Mouse (Mus musculus): ENCODE results near the gene Spi1. TPM values are rescaled to one million over a fixed set of nuclear protein-coding genes. Genes with fewer than 3 reads are reported as not detected.

Gene Spi1
- polyA plus RNA-seq, 1 experiment from 2014 or later = 3.3 TPM

GRCm38 (mm10) chr2:91136513-91137412 is 54.6 kb downstream of the Spi1 start:
- H3K4me1 ChIP-seq = no peaks in the 10 kb centered on the region
- H3K9me3 ChIP-seq = no peaks in the 10 kb centered on the region
- peaks cover 50% of the 10 kb centered on the region for H3K36me3 ChIP-seq
- no peak overlapping the region for H3K4me3 ChIP-seq
- WGBS = 91% methylated on average over 11 of the region's 11 CpGs
- no peak overlapping the region for H3K27ac ChIP-seq (replicated peaks)
- no peak overlapping the region for H3K4me2 ChIP-seq (replicated peaks)
- H3K27me3 ChIP-seq = no peaks in the 10 kb centered on the region
- H3K9ac ChIP-seq (replicated peaks) = no peak overlapping the region
- ATAC-seq (ENCODE audit: low FRiP score, low read depth) = no peak

- H3K4me1 ChIP-seq = no peaks in the 10 kb centered on the region
- no peaks in the 10 kb centered on the region for H3K9me3 ChIP-seq
- H3K36me3 ChIP-seq = peaks cover 57% of the 10 kb centered on the region
- H3K4me2 ChIP-seq (replicated peaks) = no peak overlapping the region
- H3K27me3 ChIP-seq = no peaks in the 10 kb centered on the region
- no peak for ATAC-seq (ENCODE audit: low FRiP score, low read depth)
- 89% methylated on average over 6 of the region's 6 CpGs for WGBS
- H3K27ac ChIP-seq (replicated peaks) = no peak overlapping the region
- H3K4me3 ChIP-seq = no peak overlapping the region
- no peak overlapping the region for H3K9ac ChIP-seq (replicated peaks)
Measured at GRCm38 (mm10) chr2:91137481-91137880, 55.3 kb downstream of the Spi1 start.

GRCm38 (mm10) chr2:91139311-91139710 is 57.1 kb downstream of the Spi1 start:
- Histone ChIP-seq H3K27ac (replicated peaks) (no peak overlapping the region), H3K4me3 (no peak overlapping the region), H3K36me3 (peaks cover 73% of the 10 kb centered on the region), H3K27me3 (no peaks in the 10 kb centered on the region), H3K9ac (replicated peaks) (no peak overlapping the region), H3K4me2 (replicated peaks) (no peak overlapping the region), H3K4me1 (no peaks in the 10 kb centered on the region), H3K9me3 (no peaks in the 10 kb centered on the region)
- WGBS = 82% methylated on average over 5 of the region's 5 CpGs
- no peak for ATAC-seq (ENCODE audit: low FRiP score, low read depth)

GRCm38 (mm10) chr2:91139764-91140163 is 57.6 kb downstream of the Spi1 start:
- H3K4me1 ChIP-seq = no peaks in the 10 kb centered on the region
- H3K9ac ChIP-seq (replicated peaks) = no peak overlapping the region
- 65% methylated on average over 8 of the region's 8 CpGs for WGBS
- ATAC-seq (ENCODE audit: low FRiP score, low read depth) = no peak
- no peaks in the 10 kb centered on the region for H3K9me3 ChIP-seq
- no peak overlapping the region for H3K4me3 ChIP-seq
- H3K27ac ChIP-seq (replicated peaks) = no peak overlapping the region
- no peak overlapping the region for H3K4me2 ChIP-seq (replicated peaks)
- no peaks in the 10 kb centered on the region for H3K27me3 ChIP-seq
- peaks cover 77% of the 10 kb centered on the region for H3K36me3 ChIP-seq

GRCm38 (mm10) chr2:91142920-91143319 is 60.7 kb downstream of the Spi1 start:
- no peaks in the 10 kb centered on the region for H3K9me3 ChIP-seq
- ATAC-seq (ENCODE audit: low FRiP score, low read depth) = no peak
- H3K4me2 ChIP-seq (replicated peaks) = no peak overlapping the region
- H3K4me1 ChIP-seq = no peaks in the 10 kb centered on the region
- H3K9ac ChIP-seq (replicated peaks) = no peak overlapping the region
- no peak overlapping the region for H3K27ac ChIP-seq (replicated peaks)
- 91% methylated on average over 6 of the region's 6 CpGs for WGBS
- H3K36me3 ChIP-seq = peaks cover 85% of the 10 kb centered on the region
- no peaks in the 10 kb centered on the region for H3K27me3 ChIP-seq
- no peak overlapping the region for H3K4me3 ChIP-seq

- Histone ChIP-seq H3K36me3 (peaks cover 81% of the 10 kb centered on the region), H3K9me3 (no peaks in the 10 kb centered on the region), H3K4me3 (no peak overlapping the region), H3K9ac (replicated peaks) (no peak overlapping the region), H3K4me2 (replicated peaks) (no peak overlapping the region), H3K4me1 (no peaks in the 10 kb centered on the region), H3K27ac (replicated peaks) (no peak overlapping the region), H3K27me3 (no peaks in the 10 kb centered on the region)
- no peak for ATAC-seq (ENCODE audit: low FRiP score, low read depth)
- 93% methylated on average over 11 of the region's 11 CpGs for WGBS
Measured at GRCm38 (mm10) chr2:91143401-91143800, 61.2 kb downstream of the Spi1 start.

GRCm38 (mm10) chr2:91148101-91148500 is 65.9 kb downstream of the Spi1 start:
- Histone ChIP-seq H3K27ac (replicated peaks) (no peak overlapping the region), H3K36me3 (peaks cover 69% of the 10 kb centered on the region), H3K27me3 (no peaks in the 10 kb centered on the region), H3K9ac (replicated peaks) (no peak overlapping the region), H3K9me3 (no peaks in the 10 kb centered on the region), H3K4me1 (no peaks in the 10 kb centered on the region), H3K4me2 (replicated peaks) (no peak overlapping the region), H3K4me3 (no peak overlapping the region)
- ATAC-seq (ENCODE audit: low FRiP score, low read depth) = no peak

GRCm38 (mm10) chr2:91151331-91151730 is 69.1 kb downstream of the Spi1 start:
- Histone ChIP-seq H3K9me3 (no peaks in the 10 kb centered on the region), H3K27ac (replicated peaks) (no peak overlapping the region), H3K4me3 (no peak overlapping the region), H3K9ac (replicated peaks) (no peak overlapping the region), H3K4me1 (no peaks in the 10 kb centered on the region), H3K36me3 (peaks cover 71% of the 10 kb centered on the region), H3K4me2 (replicated peaks) (no peak overlapping the region), H3K27me3 (no peaks in the 10 kb centered on the region)
- WGBS = 77% methylated on average over 1 of the region's 1 CpGs
- no peak for ATAC-seq (ENCODE audit: low FRiP score, low read depth)

GRCm38 (mm10) chr2:91152885-91153377 is 70.7 kb downstream of the Spi1 start:
- 86% methylated on average over 3 of the region's 3 CpGs for WGBS
- Histone ChIP-seq H3K4me1 (no peaks in the 10 kb centered on the region), H3K27ac (replicated peaks) (no peak overlapping the region), H3K9me3 (no peaks in the 10 kb centered on the region), H3K9ac (replicated peaks) (no peak overlapping the region), H3K27me3 (no peaks in the 10 kb centered on the region), H3K4me3 (no peak overlapping the region), H3K4me2 (replicated peaks) (no peak overlapping the region), H3K36me3 (peaks cover 79% of the 10 kb centered on the region)
- ATAC-seq (ENCODE audit: low FRiP score, low read depth) = no peak

- peaks cover 83% of the 10 kb centered on the region for H3K36me3 ChIP-seq
- ATAC-seq (ENCODE audit: low FRiP score, low read depth) = no peak
Measured at GRCm38 (mm10) chr2:91154091-91154490, 71.9 kb downstream of the Spi1 start.

GRCm38 (mm10) chr2:91157002-91157752 is 75.0 kb downstream of the Spi1 start:
- no peak for ATAC-seq (ENCODE audit: low FRiP score, low read depth)
- Histone ChIP-seq H3K27ac (replicated peaks) (no peak overlapping the region), H3K9ac (replicated peaks) (no peak overlapping the region), H3K36me3 (peaks cover 93% of the 10 kb centered on the region), H3K4me1 (no peaks in the 10 kb centered on the region), H3K4me2 (replicated peaks) (no peak overlapping the region), H3K4me3 (no peak overlapping the region), H3K27me3 (no peaks in the 10 kb centered on the region), H3K9me3 (no peaks in the 10 kb centered on the region)
- 16% methylated on average over 6 of the region's 6 CpGs for WGBS

More at GRCm38 (mm10) chr2:91154091-91154490, 71.9 kb downstream of the Spi1 start:
- Histone ChIP-seq H3K27me3 (no peaks in the 10 kb centered on the region), H3K4me3 (no peak overlapping the region), H3K27ac (replicated peaks) (no peak overlapping the region), H3K4me1 (no peaks in the 10 kb centered on the region), H3K9ac (replicated peaks) (no peak overlapping the region), H3K9me3 (no peaks in the 10 kb centered on the region), H3K4me2 (replicated peaks) (no peak overlapping the region)
- WGBS = 93% methylated on average over 3 of the region's 3 CpGs

GRCm38 (mm10) chr2:91160591-91160990 is 78.4 kb downstream of the Spi1 start:
- H3K4me1 ChIP-seq = no peaks in the 10 kb centered on the region
- H3K27ac ChIP-seq (replicated peaks) = no peak overlapping the region
- WGBS = 92% methylated on average over 6 of the region's 6 CpGs
- H3K36me3 ChIP-seq = peaks cover 93% of the 10 kb centered on the region
- H3K9ac ChIP-seq (replicated peaks) = no peak overlapping the region
- no peak for ATAC-seq (ENCODE audit: low FRiP score, low read depth)
- no peak overlapping the region for H3K4me2 ChIP-seq (replicated peaks)
- no peak overlapping the region for H3K4me3 ChIP-seq
- no peaks in the 10 kb centered on the region for H3K27me3 ChIP-seq
- H3K9me3 ChIP-seq = no peaks in the 10 kb centered on the region

Data from midbrain, embryonic 12.5 days (tissue).